Mouse (Mus musculus) adrenal gland, postnatal 10 days (tissue): ENCODE data around the gene Ccdc62. TPM values are rescaled to one million over a fixed set of nuclear protein-coding genes. Genes with fewer than 3 reads are reported as not detected.
A peak's percentile ranks its signal among the peaks of the same experiment; 100 is the strongest.

ENCODE experiments used
- DNase-seq: peaks from one replicate; pipeline ENCODE4 v3.0.0; 2021; ENCODE audit warnings: mixed read lengths
- long read RNA-seq, 2 experiments: library from polyadenylated mRNA; stranded (forward); transcript quantifications; one replicate each; pipeline ENCODE4 v2.0.0; 2021
- total RNA-seq, 2 experiments: library from RNA; stranded (reverse); gene quantifications; 2 replicates each; pipeline ENCODE4 v1.2.3; 2021

The Ccdc62 gene
- 1 to 10 TPM; 3.2 to 7.6 TPM for total RNA-seq
- long read RNA-seq, experiment 1, partial matches to known transcripts = 0 of 1 reads
- long read RNA-seq, experiment 1, other reads (novel, unspliced or antisense) = 0 of 1 reads
- long read RNA-seq, experiment 2, full-length matches to known transcripts = 3 of 4 reads
- long read RNA-seq, experiment 2, partial matches to known transcripts = 0 of 4 reads
- long read RNA-seq, experiment 2, other reads (novel, unspliced or antisense) = 1 of 4 reads

DNA sequence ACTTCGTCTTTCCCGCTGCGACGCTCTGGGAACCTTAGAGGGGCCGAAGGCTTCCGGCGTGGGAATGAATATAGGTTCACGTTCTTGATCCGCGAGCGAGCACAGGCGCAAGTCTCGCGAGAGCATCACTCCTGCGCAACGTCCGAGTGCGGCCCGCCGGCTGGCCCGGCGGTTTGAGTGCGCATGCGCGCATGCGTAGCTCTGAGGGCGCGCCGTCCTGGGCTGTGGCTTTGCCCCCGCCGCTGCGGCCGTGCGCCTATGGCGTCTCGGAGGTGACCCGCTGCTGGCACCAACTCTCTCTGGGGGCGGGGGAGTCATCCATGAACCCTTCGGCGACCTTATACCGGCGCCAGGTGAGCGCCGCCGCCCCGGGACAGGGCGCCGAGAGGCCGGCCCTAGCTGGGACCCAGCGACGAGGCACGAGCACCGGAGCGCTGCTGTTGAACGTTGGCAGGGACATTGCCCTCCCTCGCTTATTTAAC lies at the start of gene Ccdc62:
Gene Ccdc62, plus strand, starts transcription at position 172 of the 482 bp plus-strand sequence.
- DNase-seq = peak; percentile 96

DNA sequence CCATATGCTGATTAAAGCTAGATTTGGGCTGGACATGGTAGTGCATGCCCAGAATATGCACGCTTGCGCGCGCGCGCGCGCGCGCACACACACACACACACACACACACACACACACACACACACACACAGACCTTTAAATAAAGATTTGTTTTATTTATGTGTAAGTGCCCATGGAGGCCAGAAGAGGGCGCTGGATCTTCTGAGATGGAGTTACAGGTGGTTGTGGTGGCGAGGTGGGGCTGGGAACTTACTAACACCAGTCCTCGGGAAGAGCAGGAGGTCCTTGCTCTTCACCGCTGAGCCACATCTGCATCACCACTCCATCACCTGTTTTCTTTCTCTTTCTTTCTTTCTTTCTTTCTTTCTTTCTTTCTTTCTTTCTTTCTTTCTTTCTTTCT lies 49.7 kb upstream of the Ccdc62 start:
- no peak for DNase-seq

DNA sequence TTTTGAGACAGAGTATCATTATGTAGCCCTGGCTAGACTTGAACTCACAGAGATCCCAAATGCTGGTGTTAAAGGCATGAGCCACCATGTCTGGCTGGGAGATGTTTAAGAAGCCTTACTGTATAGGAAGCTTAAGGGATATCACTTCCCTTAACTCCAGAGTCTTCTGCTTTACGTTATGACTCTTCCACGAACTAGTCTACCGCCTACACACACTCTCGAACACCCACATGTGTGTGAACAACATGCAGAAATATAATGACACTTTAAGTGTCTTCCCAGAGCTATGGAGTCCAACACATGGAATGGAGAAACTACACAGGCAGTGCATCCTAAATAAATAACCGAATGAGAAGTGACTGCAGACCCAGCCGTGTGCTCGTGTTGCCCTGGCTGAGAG lies 46.6 kb upstream of the Ccdc62 start:
- no peak for DNase-seq

DNA sequence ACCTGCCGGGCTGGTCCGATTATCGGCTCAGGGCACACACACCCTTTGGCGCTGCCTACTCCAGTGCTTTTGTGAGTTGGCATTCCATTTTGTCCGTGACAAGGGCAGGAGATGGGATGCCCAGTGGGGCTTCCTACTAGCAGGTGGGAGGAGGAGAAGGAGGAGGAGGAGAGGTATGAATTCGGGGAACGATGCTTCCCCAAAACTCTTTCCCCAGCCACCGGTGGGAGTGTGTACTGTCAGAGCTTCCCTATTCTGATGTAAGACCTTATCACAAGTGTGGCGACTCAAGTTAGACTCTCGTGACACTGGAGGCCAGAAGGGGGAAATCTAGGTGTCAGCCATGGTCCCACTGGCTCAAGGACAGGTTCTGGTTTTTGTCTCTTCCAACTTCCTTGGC lies 46.1 kb upstream of the Ccdc62 start:
- no peak for DNase-seq

DNA sequence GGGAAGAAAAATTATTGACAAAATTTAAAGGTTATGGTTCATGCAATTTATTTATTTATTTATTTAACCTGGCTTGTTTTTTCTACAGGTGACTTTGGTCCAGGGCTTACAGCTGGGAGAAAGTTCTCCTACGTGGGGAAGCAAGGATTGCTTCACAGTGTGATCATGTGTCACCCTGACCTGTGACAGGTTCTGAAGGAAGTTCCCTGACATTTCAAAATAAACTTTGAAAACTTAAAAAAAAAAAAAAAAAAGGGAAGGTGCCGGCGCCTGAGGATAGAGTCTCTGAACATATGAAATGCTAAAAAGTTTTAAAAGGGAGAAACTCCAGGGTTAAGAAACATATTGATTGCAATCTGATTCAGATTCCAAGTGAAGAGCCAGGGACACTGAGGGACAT lies 44.1 kb upstream of the Ccdc62 start:
- DNase-seq = no peak

DNA sequence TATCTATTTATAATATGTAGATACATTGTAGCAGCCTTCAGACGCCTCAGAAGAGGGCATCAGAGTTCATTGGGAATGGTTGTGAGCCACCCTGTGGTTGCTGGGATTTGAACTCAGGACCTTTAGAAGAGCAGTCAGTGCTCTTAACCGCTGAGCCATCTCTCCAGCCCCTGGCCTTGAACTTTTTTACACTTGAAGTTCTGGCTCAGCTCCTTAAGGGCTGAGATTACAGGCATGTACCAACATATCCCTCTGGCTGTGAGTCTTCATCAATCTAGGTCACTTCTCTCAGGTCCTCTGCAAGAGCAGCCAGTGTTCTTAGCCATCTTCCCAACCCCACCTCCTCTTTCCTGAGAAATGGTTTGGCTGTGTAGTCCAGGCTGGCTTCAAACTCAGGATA lies 40.2 kb upstream of the Ccdc62 start:
- no peak for DNase-seq

DNA sequence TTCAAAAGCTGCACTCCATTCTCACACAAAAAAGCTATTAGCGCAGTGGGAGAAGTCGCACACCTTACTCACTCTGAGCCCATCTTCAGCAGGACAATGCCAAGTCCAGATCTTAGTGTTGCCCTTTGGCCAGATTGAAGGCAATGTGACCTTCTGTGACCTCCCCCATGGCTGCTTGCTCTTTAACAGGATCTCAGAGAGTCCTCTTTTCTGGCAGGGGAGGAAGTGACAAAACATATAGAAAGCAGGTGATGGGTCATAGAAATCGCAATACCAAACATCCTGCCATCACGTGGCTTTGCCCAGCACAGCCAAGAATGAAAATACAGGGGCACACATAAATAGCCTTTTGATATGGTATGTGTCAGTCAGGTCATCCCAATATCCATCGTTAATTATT lies 39.5 kb upstream of the Ccdc62 start:
- no peak for DNase-seq

DNA sequence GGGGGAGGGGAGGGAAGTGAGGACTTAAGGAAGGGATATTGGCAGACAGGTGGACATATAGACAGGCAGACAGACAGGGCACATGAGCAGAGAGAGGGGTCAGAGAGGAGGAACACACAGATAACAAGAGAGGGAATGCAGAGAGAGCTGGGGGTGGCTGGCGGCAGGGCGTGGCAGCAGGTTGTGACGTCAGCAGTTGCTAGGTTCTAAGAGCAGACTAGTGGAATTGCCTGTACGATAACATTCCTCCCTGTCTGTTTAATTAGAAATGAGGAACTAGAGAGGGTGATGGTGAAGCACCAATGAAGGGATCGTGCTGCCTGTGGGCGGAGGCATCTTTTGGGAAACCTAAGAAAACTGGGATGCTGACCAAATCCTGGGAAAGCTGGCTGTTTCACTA lies 38.8 kb upstream of the Ccdc62 start:
- peak; percentile 51 for DNase-seq

DNA sequence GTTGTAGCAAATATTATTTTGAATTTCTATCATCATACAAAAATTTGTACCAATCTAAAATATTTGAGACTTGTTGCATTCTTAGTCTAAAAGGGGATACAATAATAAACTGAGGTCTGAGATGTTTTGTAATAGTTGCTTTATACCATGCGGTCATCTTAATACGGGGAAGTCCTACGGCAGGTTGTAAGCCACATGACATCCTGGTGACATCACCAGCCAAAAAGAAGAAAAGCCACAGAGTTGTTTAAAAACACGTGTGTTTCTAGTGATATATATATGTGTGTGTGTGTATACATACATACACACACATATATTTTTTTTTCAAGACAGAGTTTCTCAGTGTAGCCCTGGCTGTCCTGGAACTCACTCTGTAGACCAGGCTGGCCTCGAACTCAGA lies 37.0 kb upstream of the Ccdc62 start:
- DNase-seq = no peak

DNA sequence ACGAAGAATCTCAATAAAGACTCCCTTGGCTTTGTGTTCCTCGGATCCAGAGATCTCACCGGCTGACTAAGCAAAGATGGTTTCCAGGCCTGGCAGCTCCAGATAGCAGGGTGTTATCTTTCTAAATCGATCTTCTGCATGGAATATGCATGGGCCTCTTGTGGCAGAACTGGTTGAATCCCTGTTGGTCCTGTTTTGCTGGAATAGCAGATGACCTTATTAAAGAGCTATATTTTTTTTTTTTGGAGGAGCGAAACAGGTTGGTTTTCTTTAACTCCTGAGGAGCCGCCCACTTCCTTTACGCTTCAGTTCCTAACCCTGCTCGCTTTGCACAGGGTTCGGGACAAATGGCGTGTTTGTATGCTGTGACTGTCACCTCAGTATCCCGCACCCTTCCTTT lies 34.1 kb upstream of the Ccdc62 start:
- no peak for DNase-seq

DNA sequence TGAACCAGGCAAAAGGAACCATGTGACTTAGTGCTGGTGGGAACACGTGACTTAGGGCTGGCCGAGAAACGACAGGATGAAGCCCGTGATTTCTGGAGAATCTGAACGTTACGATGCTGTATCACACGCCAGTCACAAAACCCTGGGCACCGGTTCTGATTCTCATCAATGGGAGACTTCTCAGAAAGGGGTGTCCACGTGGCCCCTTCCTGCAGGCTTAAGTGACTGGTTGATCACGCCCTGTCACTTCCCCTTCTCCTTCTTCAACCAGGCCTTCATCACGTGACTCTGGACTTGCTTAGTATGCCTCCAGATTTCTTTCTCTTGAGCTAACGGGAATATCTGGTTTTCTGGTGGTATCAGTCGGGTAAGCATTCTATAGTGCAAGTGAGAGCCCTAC lies 33.1 kb upstream of the Ccdc62 start:
- no peak for DNase-seq

DNA sequence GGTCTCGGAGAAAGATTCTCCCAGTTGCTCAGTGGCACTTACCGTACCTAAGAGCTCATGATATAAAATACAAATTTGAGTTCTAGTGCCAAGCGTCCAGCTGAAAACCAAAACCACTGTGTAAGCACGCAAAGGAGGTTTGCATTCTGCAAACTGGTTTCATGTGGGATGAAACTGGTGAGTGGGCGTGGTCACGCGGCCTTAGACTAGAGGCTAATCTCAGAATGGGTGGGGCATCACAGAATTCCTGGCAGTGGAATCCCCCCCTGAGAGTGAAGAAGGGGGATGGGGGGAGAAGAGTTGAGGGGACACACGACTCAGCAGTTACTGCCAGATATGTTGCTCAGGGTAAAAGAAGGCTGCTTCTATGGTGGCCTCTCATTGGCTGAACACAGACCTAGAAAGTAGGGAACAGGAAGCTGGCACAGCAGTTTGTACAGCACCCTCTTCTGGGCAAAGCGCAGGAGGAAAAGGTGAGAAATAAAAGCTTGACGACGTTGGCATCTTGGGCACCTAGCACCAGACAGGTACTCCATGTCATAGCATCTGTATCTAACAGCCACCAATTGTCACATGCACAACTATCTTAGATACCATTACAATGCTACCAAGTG lies 26.3 kb upstream of the Ccdc62 start:
- no peak for DNase-seq

DNA sequence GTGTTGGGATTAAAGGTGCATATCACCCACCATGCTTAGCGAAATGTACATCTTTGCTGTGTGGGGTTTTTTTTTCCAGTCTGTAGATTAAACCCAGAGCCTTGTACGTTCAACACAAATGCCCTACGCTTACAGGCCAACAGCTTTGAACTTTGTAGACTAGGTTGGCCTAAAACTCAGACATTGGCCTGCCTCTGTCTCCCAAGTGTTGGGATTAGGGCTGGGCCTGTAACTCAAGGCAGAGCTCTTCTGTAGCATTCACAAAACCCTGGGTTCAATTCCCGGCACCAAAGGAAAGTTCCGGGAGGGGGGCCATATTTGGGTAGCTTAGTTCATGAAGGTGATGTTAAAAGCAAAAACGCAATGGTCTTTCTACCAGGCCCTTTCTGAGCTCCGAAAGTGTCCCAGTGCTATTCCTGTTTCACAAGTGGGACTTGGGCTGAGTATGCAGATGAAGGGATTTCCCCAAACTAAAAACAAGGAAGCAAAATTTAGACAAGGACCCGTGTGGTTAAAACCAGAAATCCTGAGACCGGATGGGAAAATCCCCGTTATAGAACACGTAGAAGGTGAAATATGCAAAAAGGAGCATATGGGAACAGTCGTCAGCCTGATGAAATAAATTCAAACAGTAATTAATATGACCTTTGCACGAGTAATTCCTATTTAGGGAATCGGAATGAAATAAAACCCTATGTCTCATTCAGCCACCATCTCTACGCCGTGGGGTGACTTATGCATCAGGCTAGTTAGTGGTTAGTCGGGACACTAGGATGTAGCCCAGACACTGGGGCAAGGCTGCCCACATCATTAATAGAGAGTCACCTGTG lies 24.1 kb upstream of the Ccdc62 start:
- DNase-seq = no peak

DNA sequence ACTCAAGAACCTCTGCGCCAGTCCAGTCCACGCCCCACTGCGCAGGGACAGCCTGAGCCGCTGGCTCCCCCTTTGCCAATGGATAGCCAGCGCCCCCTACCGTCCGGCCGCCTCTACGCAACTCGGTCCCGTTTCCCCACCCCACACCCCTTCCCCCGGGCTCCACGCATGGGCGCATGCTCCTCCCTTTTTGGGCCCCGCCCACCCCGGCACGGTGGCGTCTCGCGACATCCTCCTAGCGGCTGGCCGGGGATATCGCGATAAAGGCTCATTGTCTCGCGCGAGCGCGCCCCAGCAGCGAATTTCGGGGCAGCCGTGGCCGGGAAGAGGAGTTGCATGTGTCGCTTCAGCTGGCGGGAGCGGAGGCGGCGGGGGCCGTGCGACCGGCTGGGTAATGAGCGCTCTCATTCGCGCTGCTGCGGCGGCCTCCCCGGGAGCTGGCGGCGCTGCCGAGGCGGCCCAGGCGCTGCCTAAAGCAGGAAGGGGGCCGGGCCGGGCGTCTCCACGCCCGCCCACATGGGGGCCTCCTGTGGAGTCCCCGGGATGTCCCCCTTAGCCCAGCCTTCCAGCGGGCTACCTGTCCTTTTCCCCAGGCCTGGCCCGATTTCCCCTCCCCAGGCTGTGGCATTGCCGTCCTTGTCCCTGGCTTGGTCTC lies 23.4 kb upstream of the Ccdc62 start, which contains the start of gene Denr:
Gene Denr, plus strand, starts transcription at position 200 of the 655 bp plus-strand sequence.
- DNase-seq = peak; percentile 100

DNA sequence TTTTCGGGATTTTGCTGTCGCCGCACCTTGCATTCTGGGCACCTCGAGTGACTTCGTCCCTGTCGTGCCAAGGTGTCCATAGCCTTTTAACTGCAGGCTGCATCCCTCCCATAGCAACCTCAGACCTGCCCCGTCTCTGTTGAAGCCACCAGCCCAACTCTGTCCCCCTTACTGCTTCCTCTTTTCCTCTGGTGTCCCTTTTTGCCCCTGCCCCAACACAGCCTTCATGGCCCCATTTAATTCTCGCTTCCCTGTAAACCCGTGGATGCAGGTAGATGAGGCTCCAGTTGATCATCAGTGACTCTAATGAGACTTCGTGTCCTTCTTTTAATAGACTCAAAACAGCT lies 22.9 kb upstream of the Ccdc62 start:
- no peak for DNase-seq

DNA sequence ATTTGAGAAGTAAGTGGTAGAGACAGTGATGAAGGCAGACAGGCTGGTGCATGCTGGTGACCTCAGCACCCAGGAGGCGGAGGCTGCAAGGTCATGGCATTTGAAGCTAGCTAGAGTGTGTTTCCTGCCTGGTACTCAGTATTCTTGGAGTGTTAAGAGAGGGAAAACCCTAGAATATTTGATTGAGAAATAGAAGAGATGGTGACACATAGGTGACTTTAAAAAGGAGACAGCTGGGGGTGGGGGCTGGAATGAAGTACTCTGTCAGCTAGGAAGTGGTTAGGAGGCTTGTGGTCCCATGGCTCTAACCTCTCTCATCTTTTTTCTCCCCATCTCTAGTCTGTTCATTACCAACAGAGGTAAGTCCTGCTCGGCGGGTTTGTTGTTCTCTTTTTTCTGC lies 15.6 kb upstream of the Ccdc62 start:
- DNase-seq = peak; percentile 49

DNA sequence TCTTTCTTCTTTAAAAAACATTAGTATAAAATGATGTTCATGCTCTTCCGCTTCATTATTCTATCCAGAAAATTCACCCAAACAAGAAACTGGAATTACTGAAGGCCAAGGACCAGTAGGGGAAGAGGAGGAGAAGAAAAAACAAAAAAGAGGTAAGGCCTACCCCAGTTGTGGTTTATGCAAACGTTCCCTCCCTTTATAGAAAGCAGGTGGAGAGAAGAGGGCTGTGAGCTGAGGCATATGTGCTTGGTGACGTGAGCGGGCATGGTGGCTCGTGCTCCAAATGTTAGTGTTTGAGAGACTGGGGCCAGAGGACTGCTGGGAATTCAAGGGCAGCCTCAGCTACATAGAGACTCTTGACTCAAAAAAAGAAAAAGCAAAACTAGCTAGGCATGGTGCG lies 8.4 kb upstream of the Ccdc62 start:
- DNase-seq = no peak

DNA sequence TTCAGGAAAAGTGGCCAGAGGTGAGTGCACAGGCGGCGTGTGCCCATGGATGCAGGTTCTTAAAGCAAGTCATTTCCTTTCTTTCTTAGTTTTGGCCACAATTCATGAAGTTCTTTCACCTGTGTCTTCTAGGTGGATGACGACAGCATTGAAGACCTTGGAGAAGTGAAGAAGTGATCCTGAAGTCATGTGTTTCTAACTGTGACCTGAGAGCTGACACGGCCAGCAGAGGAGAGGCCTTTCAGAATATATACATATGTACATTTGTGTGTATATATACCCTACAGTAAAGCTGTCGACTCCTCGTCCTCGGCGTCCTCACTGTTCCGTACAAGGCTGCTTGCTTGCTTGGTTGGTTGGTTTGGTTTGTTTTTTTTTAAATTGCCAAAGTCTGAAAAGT lies 3.4 kb upstream of the Ccdc62 start, which contains the start of gene Gm43518:
Gene Gm43518, plus strand, starts transcription at position 301 of the 400 bp plus-strand sequence.
- DNase-seq = no peak

DNA sequence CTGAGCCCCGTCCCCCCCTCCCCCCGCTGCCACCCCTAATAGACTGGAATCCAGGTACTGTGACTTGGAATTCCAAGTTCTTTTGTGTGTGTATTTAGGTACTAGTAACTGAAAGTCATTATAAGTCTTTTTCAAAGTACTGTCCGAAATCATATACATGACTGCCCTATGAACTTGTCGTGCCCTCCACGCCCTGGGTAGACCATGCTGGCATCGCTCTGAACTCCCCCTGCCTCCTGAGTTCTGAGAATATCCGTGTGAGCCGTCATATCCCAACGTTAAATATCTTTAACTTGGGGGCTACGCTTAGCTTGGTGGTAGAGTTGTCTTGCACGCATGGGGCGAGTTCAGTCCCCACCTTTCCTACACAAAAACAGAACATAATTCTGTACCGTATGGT lies 652 bp downstream of the Ccdc62 start:
- no peak for DNase-seq

DNA sequence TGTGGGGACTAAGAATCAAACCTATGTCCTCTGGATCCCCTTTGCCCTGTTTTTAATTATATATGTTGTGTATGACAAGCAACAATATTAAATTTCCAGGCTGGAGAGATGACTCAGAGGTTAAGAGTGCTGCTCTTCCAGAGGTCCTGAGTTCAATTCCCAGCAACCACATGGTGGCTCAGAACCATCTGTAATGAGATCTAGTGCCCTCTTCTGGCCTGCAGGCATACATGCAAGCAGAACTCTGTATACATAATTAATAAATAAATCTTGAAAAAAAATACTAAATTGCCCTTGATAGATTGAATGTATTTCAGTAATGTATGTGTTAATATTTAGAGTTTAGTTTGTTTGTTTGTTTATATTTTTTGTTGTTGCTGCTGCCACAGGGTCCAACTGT lies 2.4 kb downstream of the Ccdc62 start:
- DNase-seq = no peak

DNA sequence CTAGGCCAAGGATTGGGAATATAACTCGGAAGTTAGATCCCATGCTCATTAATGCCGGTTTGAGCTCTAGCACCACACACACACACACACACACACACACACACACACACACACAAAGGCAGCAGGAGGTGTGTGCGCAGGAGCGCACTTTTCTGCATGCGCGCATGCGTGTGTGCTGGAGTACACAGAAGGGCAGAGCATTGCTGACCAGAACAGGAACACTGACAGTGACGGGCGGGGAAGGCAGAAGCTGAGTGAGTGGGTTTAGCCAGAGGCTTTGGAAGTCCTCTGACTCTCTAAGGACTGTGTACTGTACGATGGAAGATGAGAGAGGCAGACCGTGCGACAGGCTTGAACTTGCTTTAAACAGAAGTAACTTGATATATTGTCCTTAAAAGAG lies 3.1 kb downstream of the Ccdc62 start:
- DNase-seq = no peak

DNA sequence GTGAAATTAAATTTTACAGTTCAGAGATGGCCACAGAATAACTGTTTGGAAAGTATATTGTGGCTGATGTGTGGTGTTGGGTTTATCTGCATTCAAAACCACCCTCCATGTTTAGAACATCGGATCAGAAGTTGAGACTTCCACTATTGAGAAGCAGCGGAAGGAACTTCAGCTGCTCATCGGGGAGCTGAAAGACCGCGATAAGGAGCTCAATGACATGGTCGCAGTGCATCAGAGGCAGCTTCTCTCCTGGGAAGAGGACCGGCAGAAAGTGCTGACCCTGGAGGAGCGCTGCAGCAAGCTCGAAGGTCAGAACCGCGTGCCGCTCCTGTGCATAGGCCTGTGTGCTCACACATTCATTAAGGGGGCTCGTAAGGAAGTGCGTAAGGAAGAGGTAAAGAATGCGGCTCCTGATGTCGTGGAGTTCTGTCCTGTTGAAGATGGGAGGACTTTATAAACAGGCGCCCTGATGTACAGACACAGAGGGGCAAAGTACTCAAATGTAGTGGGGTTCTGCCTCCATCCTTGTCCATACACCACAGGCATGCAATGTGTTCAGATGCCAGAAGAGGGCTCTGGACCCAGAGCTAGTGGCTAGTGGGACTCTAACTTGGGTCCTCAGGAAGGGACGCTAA lies 3.6 kb downstream of the Ccdc62 start:
- peak; percentile 16 for DNase-seq
